ENCODE assay signal across 12 mouse cellular contexts in genomic region chr1:151942972-151943654, GRCm38 (mm10).
A peak's percentile ranks its signal among the peaks of the same experiment; 100 is the strongest.
DNase-seq lines count a peak whose midpoint lies in the region; ATAC-seq and TF ChIP-seq lines count a peak whose summit lies in the region.
"Had no signal": no experiment of that assay in that cellular context is flagged by ENCODE, and none has a peak within 500 bp of the region (broad histone marks: within the 10 kb centered on the region; RNA-seq: fewer than 3 reads in every experiment).

No protein-coding gene starts in this region.

- TF ChIP-seq CTCF in gastrocnemius, adult 2 months (IDR thresholded peaks at IDR 0.05): no peak
- TF ChIP-seq CTCF in stomach, postnatal 0 days (IDR thresholded peaks at IDR 0.05; ENCODE audit: low read depth): no peak

- no peaks in the 10 kb centered on the region for H3K36me3 ChIP-seq in stomach, embryonic 14.5 days (ENCODE audit: control insufficient read depth, insufficient read depth, low read length)
- H3K36me3 ChIP-seq in stomach, postnatal 0 days (ENCODE audit: control insufficient read depth, insufficient read depth, low read length): no peaks in the 10 kb centered on the region
- no peaks in the 10 kb centered on the region for H3K36me3 ChIP-seq in intestine, embryonic 16.5 days (ENCODE audit: control insufficient read depth, insufficient read depth, low read length)

- H3K9me3 ChIP-seq in stomach, embryonic 14.5 days (ENCODE audit: control insufficient read depth, low read depth, low read length): no peaks in the 10 kb centered on the region
- no peaks in the 10 kb centered on the region for H3K9me3 ChIP-seq in stomach, postnatal 0 days (ENCODE audit: control insufficient read depth, low read length)
- H3K9me3 ChIP-seq in intestine, embryonic 16.5 days (ENCODE audit: control insufficient read depth, low read length): no peaks in the 10 kb centered on the region

- peak; percentile 31; the same call in 1 of the 2 replicates for ATAC-seq in stomach, embryonic 14.5 days (ENCODE audit: insufficient number of reproducible peaks, insufficient read depth, low FRiP score, low read depth)
- ATAC-seq in stomach, postnatal 0 days (ENCODE audit: low FRiP score, low TSS enrichment): no peak
- peak; percentile 48 for ATAC-seq in intestine, embryonic 16.5 days

- no peak for DNase-seq in gastrocnemius, adult 2 months
- DNase-seq in gastrocnemius, postnatal 25 days: no peak
- DNase-seq in stomach, postnatal 0 days (ENCODE audit: low spot score): no peak
- DNase-seq in urinary bladder, postnatal 4 days (ENCODE audit: low spot score in 2 of 2): no peak
- no peak for DNase-seq in spleen, postnatal 10 days (ENCODE audit: low spot score in 2 of 2)
- no peak for DNase-seq in urinary bladder, postnatal 25 days (ENCODE audit: low spot score)
- DNase-seq: B cell, adult 2 months; cerebellum, adult 18-20 months; lung, adult 18-20 months had no signal

- no peak overlapping the region for H3K4me3 ChIP-seq in gastrocnemius, adult 2 months
- no peak overlapping the region for H3K4me3 ChIP-seq in stomach, embryonic 14.5 days (ENCODE audit: low read depth, low read length)
- H3K4me3 ChIP-seq in stomach, postnatal 0 days (ENCODE audit: low read depth, low read length): no peak overlapping the region
- no peak overlapping the region for H3K4me3 ChIP-seq in intestine, embryonic 16.5 days (ENCODE audit: low read length)
- H3K4me3 ChIP-seq: erythroblast, embryonic 14.5 days had no signal

- no peak overlapping the region for H3K9ac ChIP-seq in stomach, embryonic 14.5 days (replicated peaks; ENCODE audit: low read depth, low read length)
- no peak overlapping the region for H3K9ac ChIP-seq in stomach, postnatal 0 days (ENCODE audit: low read length)
- no peak overlapping the region for H3K9ac ChIP-seq in intestine, embryonic 16.5 days (ENCODE audit: low read depth, low read length)

- no peaks in the 10 kb centered on the region for H3K27me3 ChIP-seq in stomach, embryonic 14.5 days (ENCODE audit: control insufficient read depth, insufficient read depth, low read length)
- H3K27me3 ChIP-seq in stomach, postnatal 0 days (ENCODE audit: control insufficient read depth, insufficient read depth, low read length): no peaks in the 10 kb centered on the region
- no peaks in the 10 kb centered on the region for H3K27me3 ChIP-seq in intestine, embryonic 16.5 days (replicated peaks; ENCODE audit: control insufficient read depth, insufficient read depth, low read length)

- intact Hi-C loops in gastrocnemius, adult 2 months (cut with DNase I): no loop called here

- peaks cover 13% of the 10 kb centered on the region; the same call in 1 of the 2 replicates for H3K4me1 ChIP-seq in stomach, embryonic 14.5 days (ENCODE audit: control insufficient read depth, insufficient read depth, low read length)
- H3K4me1 ChIP-seq in stomach, postnatal 0 days (replicated peaks; ENCODE audit: control insufficient read depth, insufficient read depth): peaks cover 4% of the 10 kb centered on the region
- peaks cover 44% of the 10 kb centered on the region for H3K4me1 ChIP-seq in intestine, embryonic 16.5 days (ENCODE audit: control insufficient read depth, insufficient read depth, low read length)

- peak overlapping the region; percentile 31; the same call in 1 of the 2 replicates for H3K27ac ChIP-seq in gastrocnemius, adult 2 months
- H3K27ac ChIP-seq in stomach, embryonic 14.5 days (ENCODE audit: low read length): no peak overlapping the region
- H3K27ac ChIP-seq in stomach, postnatal 0 days (replicated peaks): no peak overlapping the region
- peak overlapping the region; percentile 14 for H3K27ac ChIP-seq in intestine, embryonic 16.5 days (ENCODE audit: low read length)

- 47% methylated on average over 11 of the region's 11 CpGs for WGBS in stomach, embryonic 14.5 days
- WGBS in stomach, postnatal 0 days: 54% methylated on average over 11 of the region's 11 CpGs
- 41% methylated on average over 11 of the region's 11 CpGs for WGBS in intestine, embryonic 16.5 days

- no peak for TF ChIP-seq EP300 in stomach, postnatal 0 days (optimal IDR thresholded peaks at IDR 0.05)

- no peak overlapping the region for H3K4me2 ChIP-seq in stomach, embryonic 14.5 days (replicated peaks; ENCODE audit: low read depth, low read length)
- H3K4me2 ChIP-seq in stomach, postnatal 0 days (replicated peaks; ENCODE audit: low read depth): no peak overlapping the region
- no peak overlapping the region for H3K4me2 ChIP-seq in intestine, embryonic 16.5 days (ENCODE audit: low read depth, low read length)

Comparison
In these comparisons a context has a peak if more than half of its experiments do, and no peak if none do; other contexts are left out.
1. H3K27ac ChIP-seq: peak in gastrocnemius, adult 2 months (single experiment) and intestine, embryonic 16.5 days (single experiment); none in stomach, embryonic 14.5 days (single experiment) and stomach, postnatal 0 days (single experiment).